Mouse (Mus musculus) cortical plate, adult 2 months (tissue): ENCODE data around the gene Anxa3.

Experiments used
- CTCF ChIP-seq: fragments of 200-500 bp; IDR thresholded peaks from 2 replicates; pipeline ENCODE4 v1.5.1; 2011; ENCODE audit warnings: mild to moderate bottlenecking, control low read depth, low read length; ENCODE audit not compliant: insufficient read depth; ENCODE audit errors: extremely low read depth
- POLR2A ChIP-seq: fragments of 200-500 bp; IDR thresholded peaks from 2 replicates; pipeline ENCODE4 v1.6.1; 2011; ENCODE audit warnings: mild to moderate bottlenecking, low read length, control low read depth; ENCODE audit not compliant: insufficient read depth; ENCODE audit errors: extremely low read depth

GRCm38 (mm10) chr5:96854350-96854749 lies 61.2 kb downstream of the Anxa3 start:
- TF ChIP-seq POLR2A (no peak), CTCF (peak; percentile 30; the same call in 1 of the 2 replicates)
